Mouse (Mus musculus) CD4-positive, CD25-positive, alpha-beta regulatory T cell, adult 4 months (primary cell): ENCODE results near the gene Mtfmt. TPM values are rescaled to one million over a fixed set of nuclear protein-coding genes. Genes with fewer than 3 reads are reported as not detected.

Experiments
- ATAC-seq: one replicate; pipeline ENCODE4 v1.8.0; 2017
- polyA plus RNA-seq, 2 experiments: library from polyadenylated mRNA; unstranded; fragments of 100-300 nt; shearing (Covaris generic); gene quantifications; one replicate each; pipeline ENCODE4 v1.2.1; 2017

The Mtfmt gene
- polyA plus RNA-seq, 2 experiments from 2014 or later, result 29.3 to 31.7 TPM

DNA sequence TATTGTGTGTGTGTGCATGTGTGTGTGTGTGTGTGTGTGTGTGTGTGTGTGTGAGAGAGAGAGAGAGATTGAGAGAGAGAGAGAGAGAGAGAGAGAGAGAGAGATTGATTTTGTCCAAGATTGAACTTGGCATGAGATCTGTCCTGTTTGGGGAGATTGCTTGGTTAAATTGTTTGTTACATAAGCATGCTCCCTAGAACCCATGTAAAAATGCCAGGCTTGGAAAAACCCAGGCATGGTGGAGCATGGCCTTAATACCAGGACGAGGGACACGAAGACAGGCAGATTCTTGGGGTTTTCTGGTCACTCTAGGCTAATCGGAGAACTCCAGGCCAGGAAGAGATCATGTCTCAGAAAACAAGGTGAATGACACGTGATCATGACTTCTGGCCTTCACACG lies 7.6 kb upstream of the Mtfmt start:
- ATAC-seq, result no peak

DNA sequence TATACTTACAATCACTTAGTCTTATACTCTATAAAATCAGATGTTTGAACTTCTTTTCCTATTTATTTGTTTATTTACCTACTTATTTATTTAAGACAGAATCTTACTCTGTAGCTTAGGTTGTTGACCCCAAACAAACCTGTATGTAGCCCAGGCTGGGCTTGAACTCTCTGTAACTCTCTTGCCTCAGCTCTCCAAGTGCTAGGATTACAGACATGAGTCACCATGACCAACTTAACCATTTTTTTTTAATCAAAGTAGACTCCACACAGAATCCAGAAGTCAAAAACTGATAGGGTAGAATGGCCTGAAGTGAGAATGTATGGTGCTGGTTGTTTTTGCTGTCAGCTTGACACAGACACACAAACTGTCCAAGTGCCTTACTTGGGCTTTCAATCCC lies 5.2 kb upstream of the Mtfmt start:
- ATAC-seq, result no peak

DNA sequence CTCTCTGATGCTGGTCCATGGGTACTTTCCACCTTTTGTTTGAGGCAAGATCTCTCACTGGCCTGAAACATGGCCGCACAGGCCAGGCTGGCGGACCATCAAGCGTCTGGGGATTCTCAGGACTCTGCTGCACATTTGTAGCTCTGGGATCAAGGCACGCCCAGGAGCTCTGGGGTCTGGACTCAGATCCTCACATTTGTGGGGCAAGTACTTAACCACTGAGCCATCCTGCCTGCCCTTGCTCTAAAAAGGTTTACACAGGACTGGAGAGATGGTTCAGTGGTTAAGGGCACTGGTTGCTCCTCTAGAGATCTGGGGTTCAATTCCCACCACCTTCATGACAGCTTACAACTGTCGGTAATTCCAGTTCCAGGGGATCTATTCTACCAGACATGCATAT lies 4.7 kb upstream of the Mtfmt start:
- no peak for ATAC-seq

DNA sequence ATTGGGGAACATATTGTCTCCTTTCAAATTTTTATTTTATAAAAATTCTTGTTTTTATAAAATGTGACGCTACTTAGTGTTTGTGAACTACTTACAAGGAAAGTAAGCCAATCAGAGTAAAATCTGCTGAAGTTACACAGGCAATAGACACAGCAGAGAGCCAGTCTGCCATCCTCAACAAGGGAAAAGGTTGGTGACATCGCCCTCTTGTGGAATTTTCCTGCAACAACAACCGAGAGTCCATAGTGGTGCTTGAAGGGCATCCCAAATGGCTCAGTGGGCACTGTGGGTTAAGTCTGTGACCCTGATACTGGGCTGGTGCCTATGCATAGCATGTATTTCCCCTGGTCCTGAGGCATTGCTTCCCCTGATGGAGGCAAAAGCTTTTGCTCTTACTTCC lies 3.3 kb upstream of the Mtfmt start:
- peak; percentile 19 for ATAC-seq

DNA sequence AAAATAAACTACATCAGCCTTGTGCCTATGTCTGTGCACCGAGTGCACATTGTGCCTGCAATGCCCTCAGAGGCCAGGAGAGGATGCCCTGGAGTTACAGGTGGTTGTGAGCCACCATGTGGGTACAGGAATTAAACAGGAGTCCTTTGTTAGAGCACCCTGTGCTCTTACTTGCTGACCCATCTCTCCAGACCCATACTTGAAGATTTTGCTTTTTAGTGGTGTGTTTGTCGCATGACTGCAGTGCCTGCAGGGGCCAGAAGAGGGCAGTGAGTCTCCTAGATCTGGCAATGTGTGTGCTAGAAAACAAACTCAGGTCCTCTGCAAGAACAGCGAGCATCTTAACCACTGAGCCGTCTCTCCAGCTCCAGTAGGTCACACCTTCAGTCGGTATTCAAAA lies 1.4 kb upstream of the Mtfmt start:
- ATAC-seq, result no peak

DNA sequence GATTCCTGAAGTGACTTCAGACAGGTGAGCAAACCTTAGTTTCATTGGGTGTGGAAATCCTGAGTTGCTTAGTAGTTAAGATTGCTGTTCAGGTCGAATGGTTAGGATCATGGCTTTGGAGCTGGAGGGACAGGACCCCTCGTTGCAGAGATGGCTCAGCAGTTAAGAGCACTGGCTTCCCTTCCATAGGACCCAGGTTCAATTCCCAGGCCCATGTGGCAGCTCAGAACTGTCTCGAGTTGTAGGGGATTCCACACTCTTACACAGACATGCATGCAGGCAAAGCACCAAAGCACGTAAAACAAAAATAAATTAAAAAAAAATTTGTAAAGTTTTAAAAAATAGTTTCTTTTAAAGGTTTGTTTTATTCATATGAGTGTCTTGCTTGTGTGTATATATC lies 371 bp upstream of the Mtfmt start:
- ATAC-seq, result no peak

DNA sequence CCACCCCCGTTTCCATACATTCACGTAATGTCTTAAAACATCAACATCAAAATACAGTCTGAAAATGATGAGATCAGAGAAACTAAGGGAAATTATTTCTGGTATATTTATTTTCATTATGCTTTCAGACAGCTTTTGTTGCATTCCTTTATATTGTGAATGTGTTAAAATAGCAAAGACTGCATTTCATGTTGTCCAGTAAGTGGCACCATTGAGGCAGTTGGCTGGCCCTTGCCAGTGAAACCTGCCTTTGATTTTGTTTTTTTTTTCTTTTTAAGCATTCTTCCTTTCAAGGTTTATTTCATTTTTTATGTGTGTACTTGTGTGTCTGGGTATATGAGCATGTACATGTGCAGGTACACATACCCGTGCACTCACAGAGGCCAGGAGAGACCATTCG lies 9.1 kb downstream of the Mtfmt start:
- ATAC-seq, result no peak

DNA sequence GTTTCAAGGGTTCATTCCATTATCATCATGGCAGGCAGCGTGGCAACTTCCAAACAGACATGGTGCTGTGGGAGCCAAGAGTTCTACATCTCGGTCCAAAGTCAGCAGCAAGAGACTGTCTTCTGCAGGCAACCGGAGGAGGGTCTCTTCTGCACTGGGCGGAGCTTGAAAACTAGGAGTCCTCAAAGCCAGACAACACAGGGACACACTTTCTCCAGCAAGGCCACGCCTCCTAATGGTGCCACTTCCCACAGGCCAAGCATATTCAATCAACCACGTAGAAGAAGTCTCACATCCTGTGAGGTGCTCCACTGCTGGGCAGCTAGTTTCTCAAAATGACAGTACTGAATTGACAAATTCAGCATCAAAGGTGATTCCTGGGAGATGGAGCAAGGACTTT lies 12.4 kb downstream of the Mtfmt start:
- no peak for ATAC-seq

DNA sequence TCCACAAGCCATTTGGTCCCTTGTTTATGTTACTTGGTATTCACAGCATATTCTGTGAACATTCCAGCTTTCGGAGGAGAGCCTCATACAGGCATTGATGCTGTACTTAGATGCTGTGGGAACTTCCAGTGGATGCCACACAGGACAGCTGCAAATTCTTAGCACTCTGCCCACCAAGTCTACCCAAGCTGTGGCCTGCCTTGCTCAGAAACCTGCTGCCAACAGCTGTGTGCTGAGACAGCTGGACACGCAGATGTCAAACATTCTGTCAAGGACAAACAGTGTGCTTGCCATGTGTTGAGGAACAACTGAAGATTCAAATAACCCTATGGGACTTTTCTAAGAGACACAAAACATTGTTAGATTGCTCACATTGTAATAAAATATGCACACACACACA lies 23.4 kb downstream of the Mtfmt start:
- no peak for ATAC-seq

DNA sequence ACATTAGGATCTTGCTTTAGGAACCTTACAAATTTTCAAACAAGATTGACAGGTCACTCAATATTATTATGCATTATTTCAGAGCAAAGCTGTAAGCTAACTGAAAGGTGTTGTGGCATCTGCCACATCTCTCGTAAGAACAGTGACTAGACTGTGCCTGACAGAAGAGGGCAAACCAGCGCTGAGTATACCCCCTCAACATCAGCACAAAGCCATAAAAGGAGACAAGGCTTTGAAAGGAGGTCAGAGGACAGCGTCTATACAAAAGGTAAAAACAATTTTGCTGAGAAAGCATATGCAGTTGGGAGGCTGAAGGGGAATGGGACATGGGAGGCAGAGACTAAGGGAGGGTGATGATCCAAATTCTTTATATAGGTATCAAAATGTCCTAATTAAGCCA lies 24.6 kb downstream of the Mtfmt start:
- ATAC-seq, result no peak

DNA sequence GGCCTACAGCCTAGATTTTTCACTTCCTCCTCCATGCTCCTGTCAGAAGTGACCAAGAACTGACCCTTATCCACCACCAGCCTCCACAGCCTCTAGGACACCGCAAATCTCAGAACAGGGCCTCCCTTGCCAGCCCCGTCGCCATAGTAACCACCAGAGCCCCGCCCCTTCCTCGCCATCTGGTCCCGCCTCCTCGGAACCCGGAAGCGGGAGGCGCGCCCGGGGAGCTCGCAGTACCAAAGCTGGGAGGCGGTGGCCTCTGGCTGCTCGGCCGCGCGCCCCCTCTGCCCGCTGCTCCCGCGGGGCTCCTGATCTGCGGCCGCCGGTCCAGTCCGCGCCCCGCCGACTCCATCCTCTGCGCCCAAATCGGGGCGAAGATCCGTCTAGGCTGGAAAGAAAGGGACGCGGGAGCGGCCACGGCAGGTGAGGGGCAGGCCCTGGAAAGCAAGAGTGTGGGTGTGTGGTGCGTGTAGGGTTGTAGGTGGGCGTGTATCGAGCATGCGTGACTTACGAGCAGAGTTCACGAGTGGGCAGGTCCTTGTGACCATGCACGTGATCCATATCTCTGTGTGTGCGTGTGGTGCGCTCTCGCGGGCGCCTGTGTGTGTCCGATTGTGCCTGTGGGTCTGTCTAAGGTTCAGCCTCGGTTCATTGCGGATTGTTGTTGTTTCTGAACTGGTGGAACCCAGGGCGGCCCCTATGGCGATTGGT lies 25.3 kb downstream of the Mtfmt start, which contains the start of gene Spg21:
TSS of gene Spg21 (plus strand) at position 216 of the 711 bp plus-strand sequence.
- peak; percentile 97 for ATAC-seq

DNA sequence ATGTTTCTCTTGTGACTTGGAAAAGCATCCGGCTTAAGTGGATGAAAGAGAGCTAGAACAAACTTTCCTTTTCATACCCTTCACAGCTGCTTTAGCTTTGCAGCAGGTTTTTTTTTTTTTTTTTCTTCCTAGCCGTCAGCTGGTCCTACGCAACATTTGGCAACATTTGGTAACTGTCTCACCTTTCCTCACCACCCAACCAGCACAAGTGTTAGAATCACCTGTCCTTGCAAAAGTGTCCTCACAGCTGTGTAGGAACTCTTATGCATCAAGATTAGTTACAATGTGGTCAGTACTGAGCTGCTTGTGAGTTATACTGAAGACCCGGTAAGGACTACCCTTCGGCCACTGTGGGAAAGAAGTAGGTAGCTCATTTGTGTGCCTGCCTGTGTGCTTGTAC lies 27.0 kb downstream of the Mtfmt start:
- ATAC-seq, result no peak

DNA sequence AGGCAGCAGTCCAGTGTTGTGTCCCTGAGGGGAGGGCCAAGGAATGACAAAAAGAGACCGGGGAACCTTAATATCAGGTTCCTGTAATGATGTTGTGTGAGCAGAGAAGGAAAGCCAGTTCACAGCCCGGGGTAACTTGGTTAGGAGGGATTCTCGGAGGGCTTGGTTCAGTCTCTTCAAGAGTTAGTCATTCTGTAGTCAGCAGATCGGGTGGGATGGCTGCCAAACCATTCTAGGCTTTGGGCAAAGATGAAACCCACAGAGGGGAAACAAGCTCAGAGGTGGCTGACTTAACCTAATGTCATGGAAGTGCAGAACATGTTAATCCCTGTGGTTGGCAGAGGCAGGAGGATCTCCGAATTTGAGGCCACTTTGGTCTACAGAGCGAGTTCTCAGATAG lies 28.6 kb downstream of the Mtfmt start:
- no peak for ATAC-seq

DNA sequence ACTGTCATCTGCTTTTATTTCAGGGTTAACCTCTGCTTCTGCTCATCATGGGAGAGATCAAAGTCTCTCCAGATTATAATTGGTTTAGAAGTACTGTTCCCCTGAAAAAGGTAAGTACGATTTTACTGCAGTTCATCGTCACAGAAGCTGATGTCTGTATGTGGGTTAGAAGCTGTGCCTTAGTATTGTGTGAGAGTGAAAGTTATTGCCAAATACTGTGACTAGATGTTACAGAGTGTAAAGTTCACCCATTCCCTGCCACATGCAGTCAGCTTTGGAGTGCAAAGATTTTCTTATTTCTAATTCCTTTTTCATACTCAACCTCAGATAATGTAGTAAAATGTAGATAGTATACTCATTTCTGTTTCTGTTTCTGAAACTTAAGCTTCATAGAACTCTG lies 29.7 kb downstream of the Mtfmt start:
- ATAC-seq, result no peak

DNA sequence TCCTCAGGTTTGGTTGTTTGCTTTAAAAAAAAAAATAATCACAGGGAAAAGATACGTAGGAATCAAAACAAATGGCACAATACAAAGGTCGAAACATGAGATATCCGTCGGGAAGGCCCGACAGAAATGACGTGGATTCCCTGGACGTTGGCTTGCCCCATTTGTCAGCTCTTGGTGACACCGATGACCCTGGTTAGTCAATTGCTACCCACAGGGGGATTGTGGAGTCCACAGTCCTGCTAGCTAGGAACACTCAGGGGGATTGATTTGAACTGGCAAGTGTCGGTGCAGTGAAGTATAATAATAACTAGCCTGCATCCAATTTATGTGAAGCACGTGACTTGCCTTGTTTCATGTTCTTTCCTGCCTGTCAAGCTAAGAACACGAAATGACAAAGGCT lies 32.1 kb downstream of the Mtfmt start:
- ATAC-seq, result no peak

DNA sequence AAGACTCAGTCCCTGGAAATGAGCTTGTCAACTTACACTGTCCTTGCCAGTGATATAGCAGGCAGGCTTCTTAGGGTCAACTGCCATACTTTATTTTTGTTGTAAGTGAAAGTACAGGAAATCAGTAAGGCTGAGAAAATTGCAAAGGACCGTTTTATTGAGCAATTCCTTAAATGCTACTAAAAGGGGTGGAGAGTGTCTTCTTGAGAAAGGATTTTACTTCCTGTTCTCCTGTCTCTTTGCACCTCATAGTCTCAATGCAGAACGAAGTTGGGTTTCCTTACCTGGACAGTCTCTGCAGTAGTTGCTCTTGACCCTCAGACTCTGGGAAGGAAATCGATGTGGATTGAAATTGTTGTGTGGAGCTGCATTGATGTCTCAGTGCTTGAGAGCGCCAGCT lies 37.2 kb downstream of the Mtfmt start:
- no peak for ATAC-seq

DNA sequence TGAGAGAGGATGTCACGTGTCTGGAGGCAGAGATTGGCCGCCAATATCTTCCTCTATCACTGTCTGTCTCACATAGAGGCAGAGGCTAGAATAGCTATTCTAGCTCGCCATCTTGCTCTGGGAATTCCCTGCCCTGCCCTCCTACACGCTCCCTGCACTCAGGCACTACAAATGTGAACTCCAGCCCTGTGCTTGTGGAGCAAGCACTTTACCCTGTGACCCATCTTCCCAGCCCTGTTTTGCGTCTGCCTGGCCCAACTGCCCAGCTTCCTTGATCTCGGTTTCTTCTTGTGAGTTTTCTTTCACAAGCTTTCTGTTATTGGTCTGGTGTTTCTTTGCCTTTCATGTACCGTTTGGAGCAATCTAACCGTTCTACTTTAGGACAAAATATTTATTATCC lies 43.6 kb downstream of the Mtfmt start:
- ATAC-seq, result no peak

DNA sequence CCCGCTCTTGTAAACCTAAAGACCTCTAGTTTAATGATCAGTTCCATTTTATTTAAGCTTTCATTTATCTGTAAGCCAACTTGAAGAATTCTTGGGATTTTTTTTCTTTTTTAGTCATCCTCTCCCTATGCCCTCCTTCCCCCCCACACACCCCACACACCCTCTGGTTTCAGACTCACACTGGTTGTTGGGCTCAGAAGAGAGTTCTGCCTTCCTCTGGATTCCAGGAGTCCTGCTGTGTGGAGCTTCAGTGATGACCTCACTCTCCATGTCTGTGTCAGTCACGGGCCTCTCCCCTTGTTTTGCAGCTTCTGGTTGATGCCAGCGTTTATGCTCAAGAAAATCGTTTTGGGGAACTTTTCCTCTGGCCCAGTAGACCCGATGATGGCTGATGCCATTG lies 44.5 kb downstream of the Mtfmt start:
- ATAC-seq, result no peak

DNA sequence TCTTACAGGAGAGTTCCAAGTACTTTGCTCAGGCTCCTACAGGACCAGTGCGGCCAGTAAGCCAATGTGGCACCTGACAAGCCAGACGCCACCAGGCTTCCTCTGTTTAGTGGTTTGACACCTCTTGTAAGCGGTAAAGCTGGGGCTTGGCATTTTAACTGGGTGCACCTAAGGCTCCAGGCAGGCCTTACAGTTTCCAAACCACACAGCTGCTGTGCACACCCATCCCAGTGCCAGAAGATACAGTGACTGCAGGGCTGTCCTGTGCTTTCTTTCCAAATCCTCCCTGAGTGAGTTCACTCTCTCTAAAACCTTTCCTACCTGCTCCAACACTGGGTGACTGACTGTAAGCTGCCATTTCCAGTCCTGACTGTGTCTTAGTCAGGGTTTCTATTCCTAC lies 55.9 kb downstream of the Mtfmt start:
- no peak for ATAC-seq

DNA sequence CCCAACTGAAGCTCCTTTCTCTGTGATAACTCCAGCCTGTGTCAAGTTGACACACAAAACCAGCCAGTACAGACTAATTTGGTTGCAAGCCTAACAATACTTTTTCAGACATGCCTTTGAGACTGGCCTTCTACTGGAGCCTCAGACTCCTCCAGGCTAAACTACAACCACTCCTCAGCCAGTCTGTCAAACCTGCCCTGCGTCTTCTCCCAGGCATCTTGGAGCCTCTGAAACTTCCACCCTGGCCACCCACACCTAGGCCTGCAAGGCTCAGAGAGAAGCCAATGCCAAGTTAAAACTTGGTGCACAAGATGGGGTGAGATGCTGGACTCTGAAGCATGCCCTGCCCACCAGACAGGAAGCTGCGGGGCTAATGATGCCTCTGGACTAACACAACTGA lies 56.8 kb downstream of the Mtfmt start:
- ATAC-seq, result no peak

DNA sequence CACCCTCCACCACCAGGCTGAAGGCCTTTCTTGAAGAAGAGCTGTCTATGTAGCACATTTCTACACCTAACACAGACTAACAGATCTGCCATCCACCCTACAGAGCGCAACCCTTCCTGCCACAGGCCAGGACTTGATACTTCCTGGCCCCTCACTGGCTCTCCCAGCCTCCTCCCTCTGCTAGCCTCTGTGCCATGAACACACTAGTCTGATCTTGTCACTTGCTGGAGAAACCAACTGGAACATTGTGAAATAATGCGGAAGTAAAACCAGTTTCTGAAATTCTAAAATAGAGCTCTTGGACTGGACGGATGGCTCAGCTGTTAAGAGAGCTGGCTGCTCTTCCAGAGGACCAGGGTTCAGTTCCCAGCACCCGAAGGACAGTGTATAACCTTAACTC lies 57.3 kb downstream of the Mtfmt start:
- ATAC-seq, result no peak

DNA sequence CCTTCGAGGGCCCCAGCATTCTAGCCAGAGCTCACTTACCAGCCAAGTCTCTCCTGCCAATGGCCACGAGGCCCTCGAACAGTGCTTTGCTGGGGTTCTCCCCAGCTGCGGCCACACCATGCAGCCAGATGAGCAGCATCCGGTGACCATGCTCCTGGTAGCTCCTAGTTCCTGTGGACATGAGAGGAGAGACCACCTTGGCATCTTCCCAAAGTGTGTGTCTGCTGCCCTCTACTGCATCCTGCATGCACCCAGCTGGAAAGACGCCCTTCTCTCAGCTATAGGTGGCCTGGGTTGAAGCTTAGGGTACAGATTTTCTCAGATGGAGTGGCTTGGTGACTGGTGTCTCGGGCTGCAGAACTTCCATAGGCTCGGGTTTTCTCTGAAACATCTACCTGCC lies 66.6 kb downstream of the Mtfmt start:
- no peak for ATAC-seq
